ENCODE assay signal across 9 mouse cellular contexts in genomic region chr5:88766863-88767262, GRCm38 (mm10). TPM values are rescaled to one million over a fixed set of nuclear protein-coding genes. Genes with fewer than 3 reads are reported as not detected.
DNase-seq lines count a peak whose midpoint lies in the region; ATAC-seq lines count a peak whose summit lies in the region.
"Had no signal": no experiment of that assay in that cellular context is flagged by ENCODE, and none has a peak within 500 bp of the region (broad histone marks: within the 10 kb centered on the region; RNA-seq: fewer than 3 reads in every experiment).

No protein-coding gene starts in this region.

- no peak for ATAC-seq in neural tube, embryonic 11.5 days (ENCODE audit: insufficient read depth, low FRiP score, low TSS enrichment)
- ATAC-seq in limb, embryonic 13.5 days (ENCODE audit: low FRiP score, low read depth), result no peak
- no peak for ATAC-seq in neural tube, embryonic 15.5 days (ENCODE audit: low FRiP score)

- DNase-seq in neural tube, embryonic 11.5 days (ENCODE audit: low spot score), result no peak
- DNase-seq in neural tube, embryonic 10.5 days (ENCODE audit: extremely low spot score, low spot score), result no peak
- no peak for DNase-seq in testis, postnatal 14 days (ENCODE audit: low spot score)
- no peak for DNase-seq in frontal cortex, postnatal 10 days (ENCODE audit: low spot score in 2 of 2)
- no peak for DNase-seq in retina, embryonic 14.5 days (ENCODE audit: low spot score)

- H3K36me3 ChIP-seq in neural tube, embryonic 11.5 days (ENCODE audit: control insufficient read depth, insufficient read depth, low read length), result peaks cover 4% of the 10 kb centered on the region
- peaks cover 73% of the 10 kb centered on the region for H3K36me3 ChIP-seq in erythroblast, embryonic 14.5 days (ENCODE audit: control insufficient read depth)
- peaks cover 27% of the 10 kb centered on the region for H3K36me3 ChIP-seq in limb, embryonic 13.5 days
- peaks cover 7% of the 10 kb centered on the region for H3K36me3 ChIP-seq in neural tube, embryonic 15.5 days

- peak overlapping the region; percentile 50; the same call in 1 of the 2 replicates for H3K4me2 ChIP-seq in neural tube, embryonic 11.5 days (ENCODE audit: low read depth)
- H3K4me2 ChIP-seq in limb, embryonic 13.5 days (replicated peaks), result peak overlapping the region; percentile 65
- H3K4me2 ChIP-seq in neural tube, embryonic 15.5 days, result peak overlapping the region; percentile 62; the same call in 1 of the 2 replicates

- peaks cover 10% of the 10 kb centered on the region for H3K4me1 ChIP-seq in neural tube, embryonic 11.5 days (ENCODE audit: control insufficient read depth, insufficient read depth, low read length)
- peaks cover 54% of the 10 kb centered on the region for H3K4me1 ChIP-seq in erythroblast, embryonic 14.5 days (ENCODE audit: control insufficient read depth)
- H3K4me1 ChIP-seq in limb, embryonic 13.5 days, result peaks cover 19% of the 10 kb centered on the region
- peaks cover 21% of the 10 kb centered on the region for H3K4me1 ChIP-seq in neural tube, embryonic 15.5 days

- H3K9ac ChIP-seq in neural tube, embryonic 11.5 days (ENCODE audit: low read length), result 0 out of 2 replicates have a peak overlapping the region, but pooled peaks have one; percentile 15
- H3K9ac ChIP-seq in limb, embryonic 13.5 days, result no peak overlapping the region
- no peak overlapping the region for H3K9ac ChIP-seq in neural tube, embryonic 15.5 days (replicated peaks)
- H3K9ac ChIP-seq: limb, embryonic 15.5 days had no signal

- no peaks in the 10 kb centered on the region for H3K27me3 ChIP-seq in neural tube, embryonic 11.5 days (ENCODE audit: control insufficient read depth, insufficient read depth, low read length)
- H3K27me3 ChIP-seq in erythroblast, embryonic 14.5 days (ENCODE audit: control insufficient read depth), result no peaks in the 10 kb centered on the region
- H3K27me3 ChIP-seq in limb, embryonic 13.5 days, result no peaks in the 10 kb centered on the region
- H3K27me3 ChIP-seq in neural tube, embryonic 15.5 days (replicated peaks), result no peaks in the 10 kb centered on the region
- H3K27me3 ChIP-seq: limb, embryonic 15.5 days had no signal

- H3K27ac ChIP-seq in neural tube, embryonic 11.5 days (ENCODE audit: low read depth, low read length), result no peak overlapping the region
- no peak overlapping the region for H3K27ac ChIP-seq in limb, embryonic 13.5 days
- H3K27ac ChIP-seq in neural tube, embryonic 15.5 days (replicated peaks), result no peak overlapping the region
- H3K27ac ChIP-seq: limb, embryonic 15.5 days had no signal

- H3K4me3 ChIP-seq in neural tube, embryonic 11.5 days (ENCODE audit: low read depth, low read length), result no peak overlapping the region
- H3K4me3 ChIP-seq in erythroblast, embryonic 14.5 days (replicated peaks), result peak overlapping the region; percentile 100
- no peak overlapping the region for H3K4me3 ChIP-seq in limb, embryonic 13.5 days
- no peak overlapping the region for H3K4me3 ChIP-seq in neural tube, embryonic 15.5 days (replicated peaks)

- 98% methylated on average over 5 of the region's 5 CpGs for WGBS in neural tube, embryonic 11.5 days
- WGBS in limb, embryonic 13.5 days, result 95% methylated on average over 5 of the region's 5 CpGs
- WGBS in neural tube, embryonic 15.5 days, result 97% methylated on average over 5 of the region's 5 CpGs

- H3K9me3 ChIP-seq in neural tube, embryonic 11.5 days (ENCODE audit: control insufficient read depth, low read length), result no peaks in the 10 kb centered on the region
- H3K9me3 ChIP-seq in erythroblast, embryonic 14.5 days (ENCODE audit: control insufficient read depth, low read length), result no peaks in the 10 kb centered on the region
- H3K9me3 ChIP-seq in limb, embryonic 13.5 days, result no peaks in the 10 kb centered on the region
- H3K9me3 ChIP-seq in neural tube, embryonic 15.5 days (replicated peaks), result no peaks in the 10 kb centered on the region
- H3K9me3 ChIP-seq: limb, embryonic 15.5 days had no signal

RNA-seq across cellular contexts. Expression of gene Dck, which starts 2.1 kb away (rescaled TPM):
- 118 and 119 TPM in 2 replicates for polyA plus RNA-seq in neural tube, embryonic 11.5 days (2014; fragmentation: Nextera tagmentation; extraction: Ambion mirVana)
- polyA plus RNA-seq in erythroblast, embryonic 14.5 days (2012), result 2.5 and 2.7 TPM in 2 replicates
- polyA plus RNA-seq in limb, embryonic 13.5 days (2015; fragmentation: Nextera tagmentation; extraction: Ambion mirVana), result 46.5 TPM in 2 replicates
- polyA plus RNA-seq in neural tube, embryonic 15.5 days (2015; fragmentation: Nextera tagmentation; extraction: Ambion mirVana), result 41.8 and 50.2 TPM in 2 replicates

RNA-seq across cellular contexts. Expression of gene Mob1b, which starts 46.2 kb away (rescaled TPM):
- polyA plus RNA-seq in neural tube, embryonic 11.5 days (2014; fragmentation: Nextera tagmentation; extraction: Ambion mirVana), result 15.6 and 16.2 TPM in 2 replicates
- 1.3 and 1.6 TPM in 2 replicates for polyA plus RNA-seq in erythroblast, embryonic 14.5 days (2012)
- 10.5 and 11.4 TPM in 2 replicates for polyA plus RNA-seq in limb, embryonic 13.5 days (2015; fragmentation: Nextera tagmentation; extraction: Ambion mirVana)
- 7.8 and 8.3 TPM in 2 replicates for polyA plus RNA-seq in neural tube, embryonic 15.5 days (2015; fragmentation: Nextera tagmentation; extraction: Ambion mirVana)

Comparison
In these comparisons a context has a peak if more than half of its experiments do, and no peak if none do; other contexts are left out.
1. RNA of gene Dck, which starts 2.1 kb away (polyA plus RNA-seq): 118 to 119 TPM in neural tube, embryonic 11.5 days, 46.5 TPM in limb, embryonic 13.5 days and 41.8 to 50.2 TPM in neural tube, embryonic 15.5 days; 2.5 to 2.7 TPM in erythroblast, embryonic 14.5 days; every median in the first group is over 10 times any median in the second.
2. Peak in every context shown above with its lines, with median percentiles within 50 percentile points of each other: H3K4me2 ChIP-seq.